Mouse (Mus musculus): ENCODE data around the gene Gm11444.

DNA sequence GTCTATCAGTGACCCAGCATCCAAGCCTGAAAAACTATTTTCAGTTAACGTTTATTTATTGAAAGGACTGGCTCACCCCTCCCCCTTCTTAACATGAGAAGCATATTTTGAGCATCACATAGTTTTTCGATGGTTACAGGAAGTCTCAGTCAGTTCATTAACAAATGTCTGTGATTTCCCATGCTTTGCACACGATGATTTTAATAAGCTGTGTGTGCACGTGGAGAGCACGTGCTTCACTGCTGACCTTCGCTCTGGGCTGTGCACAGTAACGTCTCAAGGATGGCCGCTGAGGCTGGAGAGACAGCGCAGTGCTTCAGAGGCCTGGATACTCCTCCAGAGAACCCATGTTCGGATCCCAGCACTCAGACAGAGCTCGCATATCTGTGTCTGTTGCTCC lies 42.8 kb downstream of the Gm11444 start:
- no peak for TF ChIP-seq GATA1 (IDR thresholded peaks at IDR 0.05; ENCODE audit: low read length)
- TF ChIP-seq TAL1 (IDR thresholded peaks at IDR 0.05; ENCODE audit: low read length) = no peak

Data from erythroblast, embryonic 14.5 days (primary cell).